Mouse (Mus musculus) embryonic fibroblast, embryonic 13.5 days (primary cell): ENCODE results near the gene Pax7.

ENCODE experiments used
- CTCF ChIP-seq: IDR thresholded peaks from 2 replicates; pipeline ENCODE4 v1.5.1; 2011; ENCODE audit warnings: mild to moderate bottlenecking, control low read depth, low read length, moderate library complexity, borderline replicate concordance; ENCODE audit not compliant: insufficient read depth
- POLR2A ChIP-seq: IDR thresholded peaks from 2 replicates; pipeline ENCODE4 v1.6.1; 2011; ENCODE audit warnings: low read depth, mild to moderate bottlenecking, control low read depth, low read length, moderate library complexity

- no peak for TF ChIP-seq CTCF
- no peak for TF ChIP-seq POLR2A
Measured at GRCm38 (mm10) chr4:139822214-139823137, 10.9 kb downstream of the Pax7 start.
